Mouse (Mus musculus): ENCODE data around the gene 3425401B19Rik.

3425401B19Rik gene

GRCm38 (mm10) chr14:32685124-32685826 lies at the start of gene 3425401B19Rik:
3425401B19Rik (minus strand) TSS chr14:32685293.
- DNase-seq: no peak

DNA sequence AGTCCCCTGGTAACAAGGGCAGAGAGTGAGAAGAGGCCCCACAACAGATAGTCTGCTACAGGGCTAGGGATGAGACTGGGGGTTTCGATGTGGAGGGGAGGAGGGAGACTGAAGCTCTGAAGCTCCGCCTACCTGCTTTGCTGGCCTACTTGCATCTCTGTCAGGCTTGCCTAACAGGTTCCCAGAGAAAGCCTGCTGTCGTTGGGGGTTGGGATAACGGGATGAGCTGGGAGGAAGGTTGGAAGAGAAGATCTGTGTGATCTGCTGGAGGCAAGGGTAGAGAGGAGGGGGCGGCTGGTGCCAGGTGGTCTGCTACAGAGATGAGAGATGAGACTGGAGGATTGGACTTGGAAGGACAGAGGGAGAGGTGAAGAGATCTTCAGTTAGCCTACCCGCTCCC lies 47.9 kb upstream of the 3425401B19Rik start:
- no peak for DNase-seq

DNA sequence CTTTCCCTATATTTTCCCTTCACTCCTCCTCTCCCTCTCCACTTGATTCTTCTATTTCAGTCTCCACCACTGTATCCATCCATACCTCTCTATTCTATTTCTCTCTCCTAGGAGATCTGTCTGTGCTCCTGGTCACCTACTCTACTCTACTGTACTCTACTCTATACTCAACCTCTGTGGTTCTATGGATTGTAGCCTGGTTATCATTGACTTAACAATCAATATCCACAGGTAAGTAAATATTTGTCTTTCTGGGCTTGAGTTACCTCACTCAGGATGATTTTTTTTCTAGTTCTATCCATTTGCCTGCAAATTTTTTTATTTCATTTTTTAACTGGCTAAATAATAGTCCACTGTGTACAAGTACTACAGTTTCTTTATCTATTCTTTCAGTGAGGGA lies 41.8 kb upstream of the 3425401B19Rik start:
- DNase-seq: no peak

DNA sequence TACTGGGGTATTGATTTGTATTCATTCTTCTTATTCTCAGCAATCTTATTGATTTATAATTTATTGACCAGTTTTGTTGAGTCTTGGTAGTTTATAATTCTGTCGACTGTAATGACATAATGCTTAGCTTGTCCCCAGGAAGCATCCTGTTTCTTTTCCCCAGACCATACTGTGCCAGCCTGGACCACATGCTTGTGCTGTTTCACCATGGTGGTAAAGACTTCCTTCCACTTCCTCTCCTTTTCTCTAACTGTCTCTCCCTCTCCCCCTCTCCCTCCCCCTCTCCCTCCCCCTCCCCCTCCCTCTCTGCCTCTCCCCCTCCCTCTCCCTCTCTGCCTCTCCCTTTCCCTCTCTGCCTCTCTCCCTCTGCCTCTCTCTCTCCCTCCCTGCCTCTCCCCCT lies 36.4 kb upstream of the 3425401B19Rik start:
- DNase-seq: no peak

- DNase-seq: no peak
Observed at GRCm38 (mm10) chr14:32716763-32717439, 31.8 kb upstream of the 3425401B19Rik start.

DNA sequence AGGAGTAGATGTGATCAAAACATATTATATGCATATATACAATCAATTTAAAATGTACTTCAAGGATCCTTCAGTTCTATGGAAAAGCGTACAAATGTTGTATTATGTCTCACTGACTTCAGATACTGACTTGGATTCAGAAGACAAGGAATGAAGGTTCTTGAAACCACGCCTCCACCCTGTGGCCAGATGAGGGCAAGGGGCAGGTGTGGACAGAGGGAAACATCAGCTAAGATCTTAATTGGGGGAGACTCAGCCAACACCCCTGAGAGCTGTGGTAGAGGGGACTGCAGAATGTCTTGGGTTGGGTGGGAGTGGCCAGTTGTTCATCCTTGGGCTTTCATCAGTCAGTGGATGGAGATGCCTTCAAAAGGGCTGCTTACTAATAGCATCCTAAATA lies 30.4 kb upstream of the 3425401B19Rik start:
- DNase-seq: no peak

GRCm38 (mm10) chr14:32715076-32715475 lies 30.0 kb upstream of the 3425401B19Rik start:
- no peak for DNase-seq

- DNase-seq: no peak
Observed at GRCm38 (mm10) chr14:32709861-32710260, 24.8 kb upstream of the 3425401B19Rik start.

- no peak for DNase-seq
Observed at GRCm38 (mm10) chr14:32708756-32709155, 23.7 kb upstream of the 3425401B19Rik start.

- no peak for DNase-seq
Observed at GRCm38 (mm10) chr14:32707938-32708337, 22.8 kb upstream of the 3425401B19Rik start.

GRCm38 (mm10) chr14:32700972-32701371 lies 15.9 kb upstream of the 3425401B19Rik start:
- DNase-seq: no peak

DNA sequence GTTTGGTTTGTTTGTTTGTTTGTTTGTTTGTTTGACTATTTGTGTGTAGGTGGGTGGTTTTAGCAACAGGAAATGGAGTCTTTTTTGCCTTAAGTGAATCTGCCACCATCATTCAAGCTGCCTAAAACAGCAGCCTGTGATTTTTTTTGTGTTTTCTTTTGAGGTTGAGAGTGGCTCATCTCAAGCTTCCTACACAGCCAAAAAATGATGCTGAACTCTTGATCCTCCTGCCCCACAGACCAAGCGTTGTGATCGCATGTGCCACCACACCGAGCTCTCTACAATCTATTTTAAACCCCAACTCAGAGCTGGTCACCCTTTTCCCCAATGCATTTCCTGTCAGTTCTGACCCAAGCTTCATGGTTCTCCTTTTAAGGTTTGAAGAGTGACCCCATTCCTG lies 13.5 kb upstream of the 3425401B19Rik start:
- DNase-seq: no peak

DNA sequence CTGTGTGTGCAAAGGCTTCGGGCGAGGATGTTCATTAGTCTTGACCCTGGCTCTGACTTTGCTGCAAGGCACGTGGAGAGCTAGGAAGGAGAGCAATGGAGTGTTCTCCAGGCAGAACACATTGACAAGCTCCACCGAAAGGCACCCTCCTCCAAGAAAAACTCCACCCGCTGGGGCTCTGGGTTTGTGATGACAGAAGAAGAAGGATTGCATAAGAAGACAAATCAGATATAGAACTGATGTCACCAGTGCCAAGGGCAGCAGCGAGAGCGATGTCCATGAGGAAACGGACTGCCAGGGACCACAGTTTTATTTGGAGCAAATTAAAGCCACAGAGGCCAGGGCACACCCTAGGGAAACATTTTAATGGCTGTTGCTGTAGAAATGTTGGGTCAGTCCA lies 12.7 kb upstream of the 3425401B19Rik start:
- DNase-seq: no peak

DNA sequence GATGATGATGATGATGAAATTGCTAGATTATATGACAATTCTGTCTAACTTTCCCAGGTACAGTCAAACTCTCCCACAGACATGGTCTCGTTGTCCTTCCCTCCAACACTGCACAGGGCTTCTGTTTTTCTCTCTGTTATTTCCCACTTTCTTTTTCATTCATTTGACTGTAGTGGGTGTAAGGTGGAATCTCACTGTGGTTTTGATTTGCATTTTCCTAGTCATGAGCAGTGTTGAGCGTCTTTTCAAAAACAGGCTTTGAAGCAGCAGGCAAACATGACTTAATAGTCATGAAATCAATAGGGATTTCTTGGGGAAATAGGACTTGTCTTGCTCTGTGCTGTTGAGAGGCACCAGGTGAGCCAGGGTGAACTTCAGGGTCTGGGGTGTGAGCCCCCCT lies 11.3 kb upstream of the 3425401B19Rik start:
- no peak for DNase-seq

- DNase-seq: no peak
Observed at GRCm38 (mm10) chr14:32695906-32696305, 10.8 kb upstream of the 3425401B19Rik start.

DNA sequence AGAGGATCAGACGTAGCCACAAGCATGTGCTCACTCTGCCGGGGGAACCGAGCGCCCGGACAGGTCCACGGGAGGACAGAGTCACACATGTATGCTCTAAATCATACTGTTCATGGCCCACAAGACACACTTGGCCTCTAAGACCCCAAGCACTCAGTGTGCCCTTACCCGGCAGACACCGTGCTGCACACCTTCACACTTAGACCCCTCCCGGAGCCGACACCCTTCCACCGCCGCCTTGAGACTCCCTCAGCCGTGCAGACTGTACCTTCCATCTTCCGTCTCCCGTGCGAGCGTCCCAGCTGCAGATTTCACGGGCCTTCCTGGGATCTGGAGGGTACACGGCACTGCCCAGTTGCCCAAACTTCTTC lies 373 bp downstream of the 3425401B19Rik start:
- DNase-seq: no peak

DNA sequence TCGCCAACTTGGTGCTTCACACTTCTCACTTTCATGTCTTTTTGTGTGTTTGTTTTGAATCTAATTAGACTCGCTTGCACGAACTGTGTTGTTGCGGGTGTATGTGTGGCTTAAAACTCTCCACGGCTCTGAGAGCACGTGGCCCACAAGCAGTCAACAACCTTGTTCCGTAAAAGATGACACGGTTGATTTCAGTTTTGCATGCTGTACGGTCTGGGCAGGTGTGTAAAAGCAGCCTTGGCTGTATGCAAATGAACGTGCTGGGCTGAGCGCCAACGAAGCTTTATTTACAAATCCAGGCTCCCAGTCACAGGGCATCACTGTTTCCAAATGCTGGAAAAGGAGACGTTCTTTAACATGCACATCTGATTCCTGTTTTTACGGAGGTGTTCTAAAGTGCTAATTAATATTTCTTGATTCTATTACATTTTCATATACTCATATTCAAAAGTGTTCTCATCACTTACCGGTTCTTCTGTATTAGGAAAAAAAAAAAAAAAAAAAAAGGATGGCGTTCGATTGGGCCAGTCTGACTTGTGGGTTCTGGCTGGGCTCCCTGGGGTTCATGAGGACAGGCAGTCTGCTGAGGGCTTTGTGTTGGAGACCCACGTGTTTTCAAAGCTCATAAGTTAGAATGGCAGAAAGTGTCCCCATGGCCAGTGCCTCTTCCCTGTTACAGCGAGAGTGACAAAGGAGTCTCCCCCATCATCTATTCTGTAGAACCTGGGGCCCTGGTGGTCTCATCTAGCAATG lies 935 bp downstream of the 3425401B19Rik start:
- no peak for DNase-seq

- DNase-seq: peak; percentile 34
Observed at GRCm38 (mm10) chr14:32683251-32683838, 1.7 kb downstream of the 3425401B19Rik start.

DNA sequence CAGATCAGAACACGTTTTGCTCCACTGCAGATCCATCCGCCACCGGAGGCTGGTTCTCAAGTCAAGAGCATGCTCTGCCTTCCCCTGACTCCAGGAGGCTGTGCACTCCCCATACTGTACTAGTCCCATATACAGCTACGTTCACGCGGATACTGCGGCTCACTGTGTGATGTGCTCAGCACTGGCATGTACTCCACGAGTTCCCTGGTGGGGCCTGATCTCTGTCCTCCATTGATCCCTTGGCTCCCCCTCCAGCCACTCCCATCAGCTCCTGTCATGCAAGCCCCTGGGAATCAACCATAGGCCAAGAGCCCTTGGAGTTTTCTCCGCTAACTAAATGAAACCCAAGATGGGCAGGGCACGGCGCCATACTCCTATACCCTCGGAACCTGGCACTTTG lies 2.6 kb downstream of the 3425401B19Rik start:
- no peak for DNase-seq

GRCm38 (mm10) chr14:32681603-32682002 lies 3.5 kb downstream of the 3425401B19Rik start:
- no peak for DNase-seq

GRCm38 (mm10) chr14:32678565-32678964 lies 6.5 kb downstream of the 3425401B19Rik start:
- no peak for DNase-seq

DNA sequence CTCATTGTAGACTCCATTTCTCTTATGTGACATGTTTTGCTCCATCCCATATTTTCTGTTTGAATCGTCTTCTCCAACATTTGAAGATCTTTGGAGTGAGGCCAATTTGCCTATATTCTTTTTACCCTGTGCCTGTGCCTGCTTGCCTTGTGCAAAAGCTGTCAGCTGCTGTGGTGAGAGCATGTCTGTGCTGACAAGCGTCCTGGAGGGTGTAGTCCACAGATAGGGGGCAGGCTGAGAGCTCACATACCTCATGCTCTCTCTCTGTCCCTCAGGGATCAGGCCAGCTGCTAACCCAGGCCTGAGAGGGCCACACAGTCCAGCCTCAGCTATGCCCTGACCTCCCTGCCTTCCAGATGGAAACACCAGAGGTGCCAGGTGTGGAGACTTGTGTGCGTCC lies 11.9 kb downstream of the 3425401B19Rik start:
- no peak for DNase-seq

GRCm38 (mm10) chr14:32663099-32663498 lies 22.0 kb downstream of the 3425401B19Rik start:
- no peak for DNase-seq

DNA sequence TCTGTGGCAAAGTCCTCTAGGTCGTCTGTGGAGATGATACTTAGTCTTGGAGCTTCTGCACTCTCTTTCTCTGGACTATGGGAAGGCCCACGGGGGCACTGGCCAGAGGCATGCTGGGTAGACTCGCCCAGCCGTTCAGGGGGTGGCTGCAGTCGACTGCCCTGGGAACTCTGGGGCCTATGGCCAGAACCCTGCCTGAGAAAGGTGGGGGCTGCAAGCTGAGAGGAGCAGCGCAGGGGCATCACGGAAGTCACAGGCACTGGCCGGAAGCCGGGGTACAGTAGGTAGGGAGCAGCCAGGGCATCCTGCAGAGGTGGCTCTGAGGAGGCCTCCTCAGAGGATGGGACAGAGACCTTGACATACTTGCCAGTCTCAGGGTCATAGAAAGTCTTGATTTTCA lies 25.3 kb downstream of the 3425401B19Rik start:
- DNase-seq: no peak

All from cerebellum, adult 9-11 months (tissue).